Mouse (Mus musculus): ENCODE data around the gene Iyd. TPM values are rescaled to one million over a fixed set of nuclear protein-coding genes. Genes with fewer than 3 reads are reported as not detected.

Gene Iyd
- polyA plus RNA-seq, 1 experiment from 2014 or later = 16.0 TPM

GRCm38 (mm10) chr10:3531375-3531774, 8.7 kb upstream of the Iyd start:
- Histone ChIP-seq H3K9me3 (replicated peaks; ENCODE audit: low read length) (no peaks in the 10 kb centered on the region), H3K36me3 (ENCODE audit: insufficient read depth, low read length) (no peaks in the 10 kb centered on the region), H3K4me3 (replicated peaks; ENCODE audit: low read depth, low read length) (no peak overlapping the region), H3K27me3 (ENCODE audit: insufficient read depth, low read length) (no peaks in the 10 kb centered on the region), H3K4me1 (replicated peaks; ENCODE audit: insufficient read depth, low read length) (no peaks in the 10 kb centered on the region), H3K27ac (no peak overlapping the region), H3K4me2 (ENCODE audit: low read length) (no peak overlapping the region), H3K9ac (ENCODE audit: low read depth, low read length) (no peak overlapping the region)
- under 1% methylated on average over 4 of the region's 4 CpGs for WGBS
- peak; percentile 90 for TF ChIP-seq CTCF (IDR thresholded peaks at IDR 0.05; ENCODE audit: low read depth)
- ATAC-seq (replicated peaks; ENCODE audit: low FRiP score, low read depth) (0 out of 2 replicates have a peak, but pooled peaks have one; percentile 22), DNase-seq (ENCODE audit: low spot score) (peak; percentile 76)

- no peaks in the 10 kb centered on the region for H3K27me3 ChIP-seq (ENCODE audit: insufficient read depth, low read length)
- ATAC-seq (replicated peaks; ENCODE audit: low FRiP score, low read depth) (no peak), DNase-seq (ENCODE audit: low spot score) (peak; percentile 77)
- H3K27ac ChIP-seq = no peak overlapping the region
- H3K4me1 ChIP-seq (replicated peaks; ENCODE audit: insufficient read depth, low read length) = no peaks in the 10 kb centered on the region
- 2% methylated on average over 7 of the region's 7 CpGs for WGBS
- peak; percentile 85 for TF ChIP-seq CTCF (IDR thresholded peaks at IDR 0.05; ENCODE audit: low read depth)
- no peaks in the 10 kb centered on the region for H3K36me3 ChIP-seq (ENCODE audit: insufficient read depth, low read length)
- H3K9ac ChIP-seq (ENCODE audit: low read depth, low read length) = no peak overlapping the region
- H3K4me2 ChIP-seq (ENCODE audit: low read length) = peak overlapping the region; percentile 4; the same call in 1 of the 2 replicates
- no peaks in the 10 kb centered on the region for H3K9me3 ChIP-seq (replicated peaks; ENCODE audit: low read length)
- H3K4me3 ChIP-seq (replicated peaks; ENCODE audit: low read depth, low read length) = no peak overlapping the region
Measured at GRCm38 (mm10) chr10:3534445-3534844, 5.6 kb upstream of the Iyd start.

GRCm38 (mm10) chr10:3536361-3536760, 3.7 kb upstream of the Iyd start:
- no peaks in the 10 kb centered on the region for H3K36me3 ChIP-seq (ENCODE audit: insufficient read depth, low read length)
- H3K9me3 ChIP-seq (replicated peaks; ENCODE audit: low read length) = no peaks in the 10 kb centered on the region
- no peak overlapping the region for H3K4me2 ChIP-seq (ENCODE audit: low read length)
- 93% methylated on average over 1 of the region's 1 CpGs for WGBS
- no peak for TF ChIP-seq CTCF (IDR thresholded peaks at IDR 0.05; ENCODE audit: low read depth)
- H3K4me1 ChIP-seq (replicated peaks; ENCODE audit: insufficient read depth, low read length) = no peaks in the 10 kb centered on the region
- H3K27ac ChIP-seq = no peak overlapping the region
- no peak overlapping the region for H3K4me3 ChIP-seq (replicated peaks; ENCODE audit: low read depth, low read length)
- no peak for ATAC-seq (replicated peaks; ENCODE audit: low FRiP score, low read depth)
- DNase-seq (ENCODE audit: low spot score) = no peak
- H3K9ac ChIP-seq (ENCODE audit: low read depth, low read length) = no peak overlapping the region
- H3K27me3 ChIP-seq (ENCODE audit: insufficient read depth, low read length) = no peaks in the 10 kb centered on the region

- no peak overlapping the region for H3K9ac ChIP-seq (ENCODE audit: low read depth, low read length)
- no peak overlapping the region for H3K4me3 ChIP-seq (replicated peaks; ENCODE audit: low read depth, low read length)
- no peak for ATAC-seq (replicated peaks; ENCODE audit: low FRiP score, low read depth)
- H3K27me3 ChIP-seq (ENCODE audit: insufficient read depth, low read length) = no peaks in the 10 kb centered on the region
- H3K4me1 ChIP-seq (replicated peaks; ENCODE audit: insufficient read depth, low read length) = no peaks in the 10 kb centered on the region
- H3K36me3 ChIP-seq (ENCODE audit: insufficient read depth, low read length) = no peaks in the 10 kb centered on the region
- TF ChIP-seq CTCF (IDR thresholded peaks at IDR 0.05; ENCODE audit: low read depth) = no peak
- no peak overlapping the region for H3K27ac ChIP-seq
- 40% methylated on average over 2 of the region's 2 CpGs for WGBS
- H3K9me3 ChIP-seq (replicated peaks; ENCODE audit: low read length) = no peaks in the 10 kb centered on the region
- no peak overlapping the region for H3K4me2 ChIP-seq (ENCODE audit: low read length)
- DNase-seq (ENCODE audit: low spot score) = peak; percentile 58
Measured at GRCm38 (mm10) chr10:3549384-3549783, 9.3 kb downstream of the Iyd start.

GRCm38 (mm10) chr10:3555128-3555527, 15.1 kb downstream of the Iyd start:
- H3K9ac ChIP-seq (ENCODE audit: low read depth, low read length) = no peak overlapping the region
- no peak overlapping the region for H3K4me3 ChIP-seq (replicated peaks; ENCODE audit: low read depth, low read length)
- 49% methylated on average over 5 of the region's 5 CpGs for WGBS
- ATAC-seq (replicated peaks; ENCODE audit: low FRiP score, low read depth) (no peak), DNase-seq (ENCODE audit: low spot score) (no peak)
- H3K9me3 ChIP-seq (replicated peaks; ENCODE audit: low read length) = no peaks in the 10 kb centered on the region
- no peak overlapping the region for H3K27ac ChIP-seq
- no peak overlapping the region for H3K4me2 ChIP-seq (ENCODE audit: low read length)
- peak; percentile 49; the same call in 1 of the 2 replicates for TF ChIP-seq CTCF (IDR thresholded peaks at IDR 0.05; ENCODE audit: low read depth)
- no peaks in the 10 kb centered on the region for H3K4me1 ChIP-seq (replicated peaks; ENCODE audit: insufficient read depth, low read length)
- no peaks in the 10 kb centered on the region for H3K36me3 ChIP-seq (ENCODE audit: insufficient read depth, low read length)
- H3K27me3 ChIP-seq (ENCODE audit: insufficient read depth, low read length) = no peaks in the 10 kb centered on the region

GRCm38 (mm10) chr10:3556538-3556937, 16.5 kb downstream of the Iyd start:
- no peaks in the 10 kb centered on the region for H3K27me3 ChIP-seq (ENCODE audit: insufficient read depth, low read length)

GRCm38 (mm10) chr10:3559136-3559535, 19.1 kb downstream of the Iyd start:
- 97% methylated on average over 1 of the region's 1 CpGs for WGBS
- H3K4me1 ChIP-seq (replicated peaks; ENCODE audit: insufficient read depth, low read length) = no peaks in the 10 kb centered on the region
- ATAC-seq (replicated peaks; ENCODE audit: low FRiP score, low read depth) (no peak), DNase-seq (ENCODE audit: low spot score) (no peak)
- no peak for TF ChIP-seq CTCF (IDR thresholded peaks at IDR 0.05; ENCODE audit: low read depth)
- H3K36me3 ChIP-seq (ENCODE audit: insufficient read depth, low read length) = no peaks in the 10 kb centered on the region
- H3K9ac ChIP-seq (ENCODE audit: low read depth, low read length) = no peak overlapping the region
- no peak overlapping the region for H3K4me3 ChIP-seq (replicated peaks; ENCODE audit: low read depth, low read length)
- H3K9me3 ChIP-seq (replicated peaks; ENCODE audit: low read length) = no peaks in the 10 kb centered on the region
- no peak overlapping the region for H3K27ac ChIP-seq
- H3K27me3 ChIP-seq (ENCODE audit: insufficient read depth, low read length) = no peaks in the 10 kb centered on the region
- no peak overlapping the region for H3K4me2 ChIP-seq (ENCODE audit: low read length)

More at GRCm38 (mm10) chr10:3556538-3556937, 16.5 kb downstream of the Iyd start:
- TF ChIP-seq CTCF (IDR thresholded peaks at IDR 0.05; ENCODE audit: low read depth) = no peak
- Histone ChIP-seq H3K27ac (no peak overlapping the region; the same call in 1 of the 2 replicates), H3K36me3 (ENCODE audit: insufficient read depth, low read length) (no peaks in the 10 kb centered on the region), H3K4me2 (ENCODE audit: low read length) (no peak overlapping the region), H3K4me1 (replicated peaks; ENCODE audit: insufficient read depth, low read length) (no peaks in the 10 kb centered on the region), H3K9ac (ENCODE audit: low read depth, low read length) (no peak overlapping the region), H3K9me3 (replicated peaks; ENCODE audit: low read length) (no peaks in the 10 kb centered on the region), H3K4me3 (replicated peaks; ENCODE audit: low read depth, low read length) (no peak overlapping the region)
- ATAC-seq (replicated peaks; ENCODE audit: low FRiP score, low read depth) (no peak), DNase-seq (ENCODE audit: low spot score) (no peak)
- 54% methylated on average over 3 of the region's 3 CpGs for WGBS

Measured in kidney, postnatal 0 days (tissue).